Mouse (Mus musculus) kidney, embryonic 16.5 days (tissue): ENCODE data around the gene Abhd14a. TPM values are rescaled to one million over a fixed set of nuclear protein-coding genes. Genes with fewer than 3 reads are reported as not detected.
A peak's percentile ranks its signal among the peaks of the same experiment; 100 is the strongest.

Experiments
- ATAC-seq: fragments of 200-750 bp; cut with Nextera tagmentation; 2 replicates; pipeline ENCODE4 v1.8.0; 2017; ENCODE audit warnings: moderate TSS enrichment; ENCODE audit not compliant: low FRiP score, low TSS enrichment
- H3K27ac ChIP-seq: fragments of 300-500 bp; sonication (generic); 2 replicates; pipeline ENCODE4 v1.5.1; 2014; ENCODE audit warnings: low read length
- H3K27me3 ChIP-seq: fragments of 300-500 bp; sonication (generic); 2 replicates; pipeline ENCODE4 v1.6.1; 2014; ENCODE audit warnings: low read length, control low read depth, mixed read lengths; ENCODE audit not compliant: insufficient read depth
- H3K36me3 ChIP-seq: fragments of 300-500 bp; sonication (generic); 2 replicates; pipeline ENCODE4 v1.6.1; 2014; ENCODE audit warnings: low read length, control low read depth, mixed read lengths; ENCODE audit not compliant: insufficient read depth
- H3K4me1 ChIP-seq: fragments of 300-500 bp; sonication (generic); 2 replicates; pipeline ENCODE4 v1.6.1; 2014; ENCODE audit warnings: low read length, control low read depth, mixed read lengths; ENCODE audit not compliant: insufficient read depth
- H3K4me2 ChIP-seq: fragments of 300-500 bp; sonication (generic); replicated peaks from 2 replicates; pipeline ENCODE4 v1.6.1; 2014; ENCODE audit warnings: low read depth, low read length
- H3K4me3 ChIP-seq: fragments of 300-500 bp; sonication (generic); 2 replicates; pipeline ENCODE4 v1.5.1; 2014; ENCODE audit warnings: mild to moderate bottlenecking, low read length
- H3K9ac ChIP-seq: fragments of 300-500 bp; sonication (generic); replicated peaks from 2 replicates; pipeline ENCODE4 v1.6.1; 2014; ENCODE audit warnings: low read length
- H3K9me3 ChIP-seq: fragments of 300-500 bp; sonication (generic); 2 replicates; pipeline ENCODE4 v1.6.1; 2016; ENCODE audit warnings: low read length, control low read depth
- WGBS: fragments of 180-500 bp; shearing (Covaris S2); extraction: QIAGEN DNeasy Blood & Tissue Kit; methylation state at CpG from one replicate; pipeline ENCODE4 v1.1.7; 2014; 5-methylcytosine and 5-hydroxymethylcytosine counted together
- polyA plus RNA-seq: library from polyadenylated mRNA; unstranded; fragments of >200 nt; fragmentation: Nextera tagmentation; extraction: Ambion mirVana; gene quantifications from 2 replicates; pipeline ENCODE4 v1.2.1, GENCODE M21; 2015

The Abhd14a gene
- polyA plus RNA-seq, 1 experiment from 2014 or later, result 70.3 TPM

DNA sequence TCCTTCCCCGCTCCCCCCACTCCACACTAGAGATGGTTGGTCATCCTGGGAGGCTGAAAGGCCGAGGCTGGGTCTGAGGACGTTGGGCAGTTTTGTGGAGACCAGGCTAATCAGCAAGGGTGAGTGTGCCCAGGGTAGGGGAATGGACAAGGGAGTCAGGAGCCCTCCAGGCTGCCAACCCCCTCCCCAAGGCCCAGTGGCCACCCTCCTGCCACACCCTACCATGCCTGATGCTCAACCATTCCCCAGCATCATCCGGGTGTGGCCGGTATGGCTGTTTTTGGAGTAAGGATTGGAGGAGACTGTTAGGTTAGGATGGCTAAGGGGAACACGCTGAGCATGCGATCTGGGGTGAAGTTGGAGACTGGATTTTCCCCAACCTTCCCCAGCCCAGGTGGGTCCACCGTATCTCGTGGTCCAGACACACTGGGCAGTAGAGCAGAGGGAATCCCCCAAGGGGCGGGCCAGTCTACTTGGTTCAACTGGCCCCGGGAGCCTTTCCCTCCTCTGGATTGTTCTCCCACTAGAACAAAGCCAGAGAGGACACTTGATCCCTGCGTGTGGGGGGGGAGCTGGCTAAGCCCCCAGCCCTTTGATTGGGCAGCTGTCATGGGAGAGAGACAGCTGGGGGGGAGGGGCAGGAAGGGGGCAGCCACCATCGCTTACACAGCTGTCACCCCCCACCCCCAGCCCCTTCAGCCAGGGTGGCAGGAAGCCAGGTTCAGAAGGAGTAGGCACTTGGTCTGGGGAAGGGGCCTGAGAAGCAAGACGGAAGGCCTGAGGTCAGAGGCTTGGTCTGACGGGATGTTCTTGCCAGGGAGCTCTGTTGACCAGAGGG lies 9.1 kb upstream of the Abhd14a start:
- Histone ChIP-seq H3K27me3 (no peaks in the 10 kb centered on the region), H3K36me3 (peaks cover 8% of the 10 kb centered on the region), H3K4me2 (peak overlapping the region; percentile 94), H3K9me3 (no peaks in the 10 kb centered on the region), H3K27ac (peak overlapping the region; percentile 89), H3K4me1 (peaks cover 77% of the 10 kb centered on the region), H3K9ac (peak overlapping the region; percentile 80), H3K4me3 (peak overlapping the region; percentile 81)
- ATAC-seq, result peak; percentile 4; the same call in 1 of the 2 replicates
- WGBS, result 29% methylated on average over 15 of the region's 15 CpGs

DNA sequence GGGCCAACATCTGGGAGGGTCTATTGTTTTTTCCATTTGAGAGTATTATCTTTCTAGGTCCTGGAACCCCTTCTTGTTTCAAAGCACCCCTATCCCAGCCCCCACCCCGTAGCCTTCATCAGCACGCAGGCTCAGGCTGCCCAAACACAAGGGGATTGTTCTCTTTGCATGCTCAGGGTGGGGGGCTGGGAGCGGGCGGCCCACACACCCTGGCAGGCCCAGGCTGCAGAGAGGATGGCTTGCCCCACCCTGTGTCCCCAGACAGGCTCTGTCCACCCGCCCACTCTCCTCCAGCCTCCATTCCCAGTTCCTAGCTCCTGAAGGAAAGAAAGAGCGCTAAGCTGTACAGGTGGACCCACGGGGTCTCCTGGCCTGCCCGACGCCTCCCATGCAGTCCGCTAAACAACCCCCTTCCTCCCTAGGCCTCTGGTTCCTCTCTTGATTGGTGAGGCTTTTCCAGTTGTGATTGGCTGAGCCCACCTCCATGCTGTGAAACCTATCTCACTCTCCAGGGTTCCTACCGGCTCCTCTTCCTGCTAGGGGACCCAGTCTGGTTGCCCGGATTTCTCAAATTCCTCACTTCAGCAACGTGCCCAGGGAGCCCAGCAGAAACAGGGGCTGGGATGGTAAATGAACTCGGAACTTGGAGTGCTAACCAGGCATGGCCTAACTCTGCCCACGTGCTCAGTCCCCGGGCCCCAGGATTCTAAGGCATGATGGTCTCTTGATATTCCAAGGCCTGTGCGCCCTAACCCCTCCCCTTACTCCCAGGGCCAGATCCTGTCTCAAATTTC lies 7.6 kb upstream of the Abhd14a start:
- H3K9me3 ChIP-seq, result no peaks in the 10 kb centered on the region
- H3K4me3 ChIP-seq, result peak overlapping the region; percentile 81
- no peaks in the 10 kb centered on the region for H3K27me3 ChIP-seq
- H3K27ac ChIP-seq, result peak overlapping the region; percentile 89
- peak overlapping the region; percentile 94 for H3K4me2 ChIP-seq
- peak overlapping the region; percentile 80 for H3K9ac ChIP-seq
- ATAC-seq, result peak; percentile 4; the same call in 1 of the 2 replicates
- peaks cover 3% of the 10 kb centered on the region; the same call in 1 of the 2 replicates for H3K36me3 ChIP-seq
- H3K4me1 ChIP-seq, result peaks cover 82% of the 10 kb centered on the region
- 3% methylated on average over 17 of the region's 17 CpGs for WGBS

DNA sequence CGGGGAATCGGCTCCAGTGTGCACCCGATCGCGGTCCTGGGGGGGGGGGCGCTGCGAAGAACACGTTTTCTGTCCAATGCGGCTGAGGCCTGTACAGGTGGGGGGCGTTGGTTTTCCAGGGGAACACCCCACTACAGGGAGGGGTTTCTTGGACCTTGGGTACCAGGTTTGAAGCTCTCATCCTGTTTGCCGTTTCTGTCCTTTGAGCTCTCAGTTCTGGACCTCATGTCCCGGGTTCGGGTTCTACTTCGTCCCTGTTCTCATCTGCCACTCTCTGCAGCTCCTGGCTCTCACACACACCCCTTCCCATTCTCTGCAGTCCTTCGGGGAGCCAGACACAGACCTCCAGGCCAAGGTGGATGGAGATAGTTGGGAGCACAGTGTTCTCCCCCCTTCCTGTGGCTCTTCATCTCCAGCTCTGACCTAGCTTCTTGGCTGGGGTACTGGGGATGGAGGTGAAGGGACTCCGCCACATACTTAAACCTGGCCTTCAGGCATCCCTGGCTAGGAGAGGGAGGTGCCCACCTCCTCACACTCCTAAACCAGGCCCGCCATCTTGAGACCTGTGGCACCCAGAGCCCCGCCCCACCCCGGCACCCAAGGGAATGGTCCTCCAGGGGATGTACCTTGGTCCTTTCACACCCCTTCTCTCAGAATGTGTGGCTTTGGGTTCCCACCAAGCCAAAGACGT lies 6.7 kb upstream of the Abhd14a start:
- Histone ChIP-seq H3K36me3 (no peaks in the 10 kb centered on the region), H3K27ac (peak overlapping the region; percentile 89), H3K9ac (peak overlapping the region; percentile 80), H3K4me2 (peak overlapping the region; percentile 94), H3K27me3 (no peaks in the 10 kb centered on the region), H3K4me3 (peak overlapping the region; percentile 81), H3K4me1 (peaks cover 84% of the 10 kb centered on the region), H3K9me3 (no peaks in the 10 kb centered on the region)
- peak; percentile 5; the same call in 1 of the 2 replicates for ATAC-seq
- 3% methylated on average over 18 of the region's 20 CpGs for WGBS

DNA sequence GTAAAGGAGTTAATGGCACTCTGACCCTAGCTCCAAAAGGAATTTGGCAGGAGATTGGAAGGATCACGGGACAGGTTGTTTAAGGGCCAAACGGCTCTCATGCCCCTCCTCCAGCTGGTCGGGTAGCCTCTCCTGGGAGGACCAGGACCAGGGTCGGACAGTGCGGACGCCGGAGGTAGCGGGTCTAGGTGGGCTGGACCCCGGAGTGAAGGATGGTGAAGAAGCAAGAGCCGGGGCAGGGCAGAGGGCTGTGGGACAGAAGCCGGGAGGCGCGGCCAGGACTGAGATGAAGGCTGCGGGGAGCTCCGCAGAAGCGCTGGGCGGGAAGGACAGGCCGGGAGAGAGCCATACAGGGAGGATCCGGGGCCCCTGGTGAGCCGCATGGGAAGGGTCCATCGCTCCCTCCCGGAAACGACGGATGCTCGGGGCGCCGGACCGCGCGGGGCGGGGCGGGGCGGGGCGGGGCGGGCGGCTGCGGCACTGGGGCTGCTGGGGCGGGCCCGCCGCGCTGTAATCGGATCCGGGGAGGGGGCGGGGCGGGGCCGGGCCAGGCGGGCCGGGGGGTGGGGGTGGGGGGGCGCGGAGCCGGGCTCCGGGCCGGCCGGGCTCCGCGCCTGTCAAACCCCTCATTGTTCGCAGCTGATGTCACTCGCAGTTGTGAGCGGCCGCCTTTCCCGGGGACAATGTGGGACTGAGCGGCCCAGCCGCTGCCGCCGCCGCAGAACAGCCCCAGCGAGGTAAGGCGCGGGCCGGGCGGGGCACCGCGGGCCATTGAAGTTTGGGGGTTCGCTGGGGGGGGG lies 6.0 kb upstream of the Abhd14a start, which contains the start of gene Pcbp4:
TSS of gene Pcbp4 (plus strand) at position 21 of the 800 bp plus-strand sequence.
- Histone ChIP-seq H3K36me3 (no peaks in the 10 kb centered on the region), H3K9ac (peak within 1 kb of the TSS; percentile 80), H3K4me1 (peaks cover 88% of the 10 kb centered on the region), H3K27me3 (no peaks in the 10 kb centered on the region), H3K9me3 (no peaks in the 10 kb centered on the region), H3K27ac (peak within 1 kb of the TSS; percentile 96), H3K4me3 (peak within 1 kb of the TSS; percentile 81), H3K4me2 (peak within 1 kb of the TSS; percentile 94)
- WGBS, result under 1% methylated on average over 52 of the region's 74 CpGs
- peak; percentile 65 for ATAC-seq

DNA sequence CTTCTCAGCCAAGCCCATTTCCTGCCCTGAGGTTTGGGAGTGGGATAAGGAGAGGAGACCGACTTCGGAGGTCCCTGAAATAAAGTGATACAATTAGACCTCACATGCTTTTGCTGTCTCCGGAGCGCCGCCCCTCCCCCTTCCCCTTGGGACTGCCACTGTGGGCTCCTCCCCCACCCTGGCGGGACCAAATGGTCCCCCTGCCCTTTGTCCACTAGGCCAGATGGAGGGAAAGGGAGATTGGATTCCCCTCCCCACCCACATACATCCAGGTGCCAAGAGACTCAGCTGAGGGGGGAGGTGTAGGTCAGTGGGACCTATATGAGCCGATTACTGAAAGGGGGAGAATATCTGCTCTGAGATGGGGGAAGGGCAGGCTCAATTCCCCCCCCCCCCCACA lies 5.3 kb upstream of the Abhd14a start:
- peak overlapping the region; percentile 81 for H3K4me3 ChIP-seq
- H3K4me2 ChIP-seq, result peak overlapping the region; percentile 94
- ATAC-seq, result peak; percentile 3; the same call in 1 of the 2 replicates
- no peaks in the 10 kb centered on the region for H3K36me3 ChIP-seq
- H3K9ac ChIP-seq, result peak overlapping the region; percentile 80
- H3K27me3 ChIP-seq, result no peaks in the 10 kb centered on the region
- H3K9me3 ChIP-seq, result no peaks in the 10 kb centered on the region
- WGBS, result 2% methylated on average over 7 of the region's 7 CpGs
- H3K4me1 ChIP-seq, result peaks cover 88% of the 10 kb centered on the region
- peak overlapping the region; percentile 96 for H3K27ac ChIP-seq

DNA sequence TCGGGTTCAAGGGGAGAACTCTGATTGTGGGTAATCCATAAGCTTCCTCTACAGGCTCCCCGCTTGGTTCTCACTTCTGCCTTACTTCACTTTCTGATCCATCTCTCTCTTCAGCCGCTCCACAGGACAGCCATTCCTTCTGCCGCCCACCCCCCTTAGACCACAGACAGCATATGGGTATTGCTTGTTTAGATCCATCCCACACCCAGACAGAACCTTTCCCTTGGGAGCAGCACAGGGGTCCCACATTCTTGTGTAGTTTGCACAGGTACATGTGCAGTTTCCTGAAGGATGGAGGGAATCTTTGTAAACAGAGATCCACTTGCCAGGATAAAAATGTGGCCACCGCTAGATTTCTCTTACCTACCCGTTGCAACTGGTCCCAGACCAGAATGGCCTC lies 4.9 kb upstream of the Abhd14a start:
- H3K27ac ChIP-seq, result peak overlapping the region; percentile 96
- WGBS, result 38% methylated on average over 6 of the region's 6 CpGs
- H3K4me3 ChIP-seq, result peak overlapping the region; percentile 81
- peaks cover 86% of the 10 kb centered on the region for H3K4me1 ChIP-seq
- no peak for ATAC-seq
- no peaks in the 10 kb centered on the region for H3K9me3 ChIP-seq
- H3K9ac ChIP-seq, result peak overlapping the region; percentile 80
- H3K27me3 ChIP-seq, result no peaks in the 10 kb centered on the region
- H3K36me3 ChIP-seq, result no peaks in the 10 kb centered on the region
- H3K4me2 ChIP-seq, result peak overlapping the region; percentile 94

DNA sequence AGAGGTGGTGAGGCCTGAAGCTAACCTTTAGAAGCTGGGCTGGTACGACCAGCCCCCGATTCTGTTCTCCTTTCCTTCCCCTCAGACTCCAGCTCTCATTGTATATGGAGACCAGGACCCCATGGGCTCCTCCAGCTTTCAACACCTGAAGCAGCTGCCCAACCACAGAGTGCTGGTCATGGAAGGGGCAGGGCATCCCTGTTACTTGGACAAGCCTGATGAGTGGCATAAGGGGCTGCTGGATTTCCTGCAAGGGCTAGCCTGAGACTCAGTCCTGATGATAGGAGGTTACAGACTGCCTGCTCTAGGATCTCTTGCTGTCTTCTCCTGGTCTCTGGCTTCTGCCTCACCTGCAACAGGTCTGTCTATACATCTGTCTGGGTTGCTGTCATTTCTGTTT lies 4.4 kb upstream of the Abhd14a start:
- H3K4me2 ChIP-seq, result 0 out of 2 replicates have a peak overlapping the region, but pooled peaks have one; percentile 2
- 0 out of 2 replicates have a peak overlapping the region, but pooled peaks have one; percentile 80 for H3K9ac ChIP-seq
- WGBS, result 56% methylated on average over 2 of the region's 2 CpGs
- no peaks in the 10 kb centered on the region for H3K36me3 ChIP-seq
- H3K4me1 ChIP-seq, result peaks cover 85% of the 10 kb centered on the region
- no peaks in the 10 kb centered on the region for H3K27me3 ChIP-seq
- no peaks in the 10 kb centered on the region for H3K9me3 ChIP-seq
- no peak overlapping the region for H3K27ac ChIP-seq
- no peak overlapping the region for H3K4me3 ChIP-seq
- ATAC-seq, result no peak

DNA sequence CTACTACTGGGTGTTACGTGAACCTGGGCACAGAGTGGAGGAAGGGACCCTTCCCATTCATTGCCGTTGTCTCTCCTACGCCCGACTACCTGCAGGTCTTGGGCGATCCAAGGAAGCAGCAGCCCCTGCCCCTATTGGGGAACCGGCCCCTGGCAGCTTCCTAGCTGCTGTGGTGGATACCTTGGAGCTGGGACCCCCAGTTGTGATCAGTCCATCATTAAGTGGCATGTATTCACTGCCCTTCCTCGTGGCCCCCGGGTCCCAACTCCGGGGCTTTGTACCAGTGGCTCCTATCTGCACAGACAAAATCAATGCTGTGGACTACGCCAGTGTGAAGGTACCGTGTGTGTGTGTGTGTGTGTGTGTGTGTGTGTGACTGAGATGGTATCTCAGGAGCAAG lies 3.8 kb upstream of the Abhd14a start:
- 61% methylated on average over 11 of the region's 11 CpGs for WGBS
- Histone ChIP-seq H3K4me1 (peaks cover 85% of the 10 kb centered on the region), H3K9me3 (no peaks in the 10 kb centered on the region), H3K4me2 (peak overlapping the region; percentile 39), H3K27ac (peak overlapping the region; percentile 80), H3K36me3 (no peaks in the 10 kb centered on the region), H3K4me3 (no peak overlapping the region), H3K27me3 (no peaks in the 10 kb centered on the region), H3K9ac (0 out of 2 replicates have a peak overlapping the region, but pooled peaks have one; percentile 35)
- no peak for ATAC-seq

DNA sequence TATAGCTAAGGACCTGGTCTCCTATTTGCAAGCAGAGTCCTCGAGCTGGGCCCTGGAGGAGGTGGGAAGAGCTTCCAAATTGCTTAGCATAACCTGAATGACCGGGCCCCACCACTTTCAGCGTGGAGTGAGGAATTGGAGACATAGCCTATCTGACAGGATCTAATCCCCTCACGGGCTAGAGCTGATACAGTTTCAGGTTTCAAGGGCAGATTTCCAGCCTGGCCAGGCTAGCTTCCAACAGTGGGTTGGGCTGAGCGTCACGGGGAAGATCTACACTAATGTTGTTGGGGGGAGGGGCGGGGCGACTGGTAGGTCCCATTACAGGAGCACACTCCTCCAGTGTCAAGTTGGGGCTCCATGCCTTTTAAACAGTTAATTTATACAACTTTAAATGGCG lies 3.2 kb upstream of the Abhd14a start:
- Histone ChIP-seq H3K4me1 (peaks cover 85% of the 10 kb centered on the region), H3K36me3 (no peaks in the 10 kb centered on the region), H3K27me3 (no peaks in the 10 kb centered on the region), H3K27ac (peak overlapping the region; percentile 80), H3K9me3 (no peaks in the 10 kb centered on the region), H3K4me3 (no peak overlapping the region), H3K9ac (peak overlapping the region; percentile 35), H3K4me2 (peak overlapping the region; percentile 39)
- no peak for ATAC-seq
- 7% methylated on average over 9 of the region's 9 CpGs for WGBS
